Mouse (Mus musculus) kidney, adult 8-10 months (tissue): Measurements from ENCODE around the gene Gadd45a.
A peak's percentile ranks its signal among the peaks of the same experiment; 100 is the strongest.

ENCODE experiments used
- DNase-seq, 2 experiments: peaks; one replicate each; pipeline ENCODE4 v3.0.0; 2022

Gene Gadd45a

GRCm38 (mm10) chr6:67015739-67016519 lies 21.3 kb downstream of the Gadd45a start:
- no peak for DNase-seq

GRCm38 (mm10) chr6:67014679-67015075 lies 22.6 kb downstream of the Gadd45a start:
- DNase-seq: peak; percentile 73 to 86

- peak in 1 of 2 experiments; percentile 58 for DNase-seq
Measured at GRCm38 (mm10) chr6:67013949-67014678, 23.1 kb downstream of the Gadd45a start.

GRCm38 (mm10) chr6:67013293-67013948 lies 23.8 kb downstream of the Gadd45a start:
- DNase-seq: peak; percentile 34 to 50

- no peak for DNase-seq
Measured at GRCm38 (mm10) chr6:67011217-67011518, 26.1 kb downstream of the Gadd45a start.

GRCm38 (mm10) chr6:67010370-67011216 lies 26.7 kb downstream of the Gadd45a start:
- no peak for DNase-seq

GRCm38 (mm10) chr6:67009888-67010287 lies 27.4 kb downstream of the Gadd45a start:
- DNase-seq: no peak

- DNase-seq: peak; percentile 31 to 66
Measured at GRCm38 (mm10) chr6:66999800-67000199, 37.5 kb downstream of the Gadd45a start.

GRCm38 (mm10) chr6:66998645-66999044 lies 38.6 kb downstream of the Gadd45a start:
- DNase-seq: peak; percentile 75 to 84

GRCm38 (mm10) chr6:66996257-66996656 lies 41.0 kb downstream of the Gadd45a start:
- DNase-seq: no peak

GRCm38 (mm10) chr6:66995825-66996224 lies 41.4 kb downstream of the Gadd45a start:
- no peak for DNase-seq

- DNase-seq: no peak
Measured at GRCm38 (mm10) chr6:66994981-66995380, 42.3 kb downstream of the Gadd45a start.

GRCm38 (mm10) chr6:66992786-66993185 lies 44.5 kb downstream of the Gadd45a start:
- no peak for DNase-seq

- peak; percentile 28 to 44 for DNase-seq
Measured at GRCm38 (mm10) chr6:66992232-66992631, 45.0 kb downstream of the Gadd45a start.

- DNase-seq: no peak
Measured at GRCm38 (mm10) chr6:66989518-66989917, 47.7 kb downstream of the Gadd45a start.

- no peak for DNase-seq
Measured at GRCm38 (mm10) chr6:66989037-66989436, 48.2 kb downstream of the Gadd45a start.

- DNase-seq: no peak
Measured at GRCm38 (mm10) chr6:66988363-66988762, 48.9 kb downstream of the Gadd45a start.

GRCm38 (mm10) chr6:66987643-66988042 lies 49.6 kb downstream of the Gadd45a start:
- no peak for DNase-seq

- no peak for DNase-seq
Measured at GRCm38 (mm10) chr6:66986063-66986462, 51.2 kb downstream of the Gadd45a start.

GRCm38 (mm10) chr6:66985500-66985899 lies 51.8 kb downstream of the Gadd45a start:
- DNase-seq: no peak
